Mouse (Mus musculus) myocyte (in vitro differentiated cells): Measurements from ENCODE around the gene Tada3. TPM values are rescaled to one million over a fixed set of nuclear protein-coding genes. Genes with fewer than 3 reads are reported as not detected.

Experiments
- H3K27me3 ChIP-seq: one replicate; pipeline ENCODE4 v1.6.1; 2011; ENCODE audit not compliant: control insufficient read depth, insufficient read depth, insufficient read length
- H3K36me3 ChIP-seq: one replicate; pipeline ENCODE4 v1.6.1; 2011; ENCODE audit not compliant: control insufficient read depth, insufficient read depth
- H3K4me2 ChIP-seq: one replicate; pipeline ENCODE4 v1.6.1; 2011; ENCODE audit warnings: low read depth, control low read depth
- H3K4me3 ChIP-seq: one replicate; pipeline ENCODE4 v1.5.1; 2011; ENCODE audit warnings: mild to moderate bottlenecking, control low read depth, moderate library complexity
- H3K79me2 ChIP-seq: one replicate; pipeline ENCODE4 v1.6.1; 2011; ENCODE audit not compliant: control insufficient read depth, insufficient read depth
- H3ac ChIP-seq: one replicate; pipeline ENCODE4 v1.6.1; 2011; ENCODE audit not compliant: control insufficient read depth, insufficient read length
- CEBPB ChIP-seq: IDR thresholded peaks from 2 replicates; pipeline ENCODE4 v1.6.1; 2011; ENCODE audit warnings: mild to moderate bottlenecking, moderate library complexity; ENCODE audit not compliant: poor library complexity, insufficient read depth, severe bottlenecking
- E2F4 ChIP-seq: IDR thresholded peaks from one replicate; pipeline ENCODE4 v1.6.1; 2011; ENCODE audit warnings: mild to moderate bottlenecking, control low read depth, moderate library complexity; ENCODE audit not compliant: insufficient read depth
- MAX ChIP-seq: IDR thresholded peaks from one replicate; pipeline ENCODE4 v1.6.1; 2011; ENCODE audit warnings: low read depth, mild to moderate bottlenecking, control low read depth
- MYOD1 ChIP-seq, 3 experiments: IDR thresholded peaks; one replicate each; pipeline ENCODE4 v1.6.1; 2011; ENCODE audit warnings: control low read depth in 2 of 3, low read depth in 2 of 3, mild to moderate bottlenecking in 2 of 3, moderate library complexity in 1 of 3; ENCODE audit not compliant: insufficient read length in 2 of 3, control insufficient read depth in 1 of 3
- MYOG ChIP-seq, 3 experiments: IDR thresholded peaks; one replicate each; pipeline ENCODE4 v1.6.1; 2011; ENCODE audit warnings: control low read depth in 2 of 3, low read depth in 2 of 3, mild to moderate bottlenecking in 2 of 3; ENCODE audit not compliant: insufficient read length in 2 of 3, control insufficient read depth in 1 of 3, insufficient read depth in 1 of 3
- POLR2A ChIP-seq: IDR thresholded peaks from one replicate; pipeline ENCODE4 v1.6.1; 2011; ENCODE audit warnings: low read depth, mild to moderate bottlenecking, control low read depth, moderate library complexity; ENCODE audit not compliant: insufficient read length
- POLR2AphosphoS2 ChIP-seq: IDR thresholded peaks from one replicate; pipeline ENCODE4 v1.6.1; 2011; ENCODE audit warnings: low read depth, control low read depth; ENCODE audit not compliant: insufficient read length
- REST ChIP-seq: IDR thresholded peaks from one replicate; pipeline ENCODE4 v1.6.1; 2011; ENCODE audit warnings: mild to moderate bottlenecking, control low read depth, moderate library complexity; ENCODE audit not compliant: insufficient read depth, insufficient read length
- SRF ChIP-seq: IDR thresholded peaks from one replicate; pipeline ENCODE4 v1.6.1; 2011; ENCODE audit warnings: low read depth; ENCODE audit not compliant: control insufficient read depth, insufficient read length
- TCF12 ChIP-seq: IDR thresholded peaks from one replicate; pipeline ENCODE4 v1.6.1; 2011; ENCODE audit warnings: mild to moderate bottlenecking, control low read depth; ENCODE audit not compliant: poor library complexity, insufficient read depth, severe bottlenecking
- TCF3 ChIP-seq: IDR thresholded peaks from one replicate; pipeline ENCODE4 v1.6.1; 2011; ENCODE audit warnings: low read depth, control low read depth; ENCODE audit not compliant: insufficient read length
- USF1 ChIP-seq: IDR thresholded peaks from one replicate; pipeline ENCODE4 v1.6.1; 2011; ENCODE audit warnings: low read depth, mild to moderate bottlenecking, control low read depth, moderate library complexity
- polyA plus RNA-seq: library from polyadenylated mRNA; unstranded; fragments of >200 nt; fragmentation: generic; extraction: Trizol; gene quantifications from one replicate; pipeline ENCODE4 v1.2.1, GENCODE M21; 2012; ENCODE audit warnings: missing spikeins

The Tada3 gene
- polyA plus RNA-seq, 1 experiment = 32.1 TPM

DNA sequence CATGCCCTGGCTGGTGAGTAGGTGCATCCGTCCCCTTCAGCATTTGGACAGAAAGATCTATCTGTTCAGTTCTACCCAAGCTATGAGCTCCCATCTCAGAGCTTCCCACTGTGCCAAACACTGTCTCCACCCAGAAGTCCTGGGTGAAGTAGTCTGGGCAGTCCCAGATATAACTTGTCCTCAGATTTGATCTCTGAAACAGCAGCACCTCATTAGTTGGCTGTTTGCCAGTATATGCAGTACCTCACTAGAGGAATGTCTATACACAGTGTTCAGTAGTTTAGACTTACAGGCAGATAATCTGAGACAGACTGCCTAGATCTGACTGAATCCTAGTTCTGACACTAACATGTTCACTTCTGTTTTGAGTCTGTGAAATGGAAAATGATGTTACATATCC, 48.3 kb downstream of the Tada3 start:
- H3ac ChIP-seq = no peak overlapping the region
- H3K79me2 ChIP-seq = no peaks in the 10 kb centered on the region
- no peak overlapping the region for H3K4me3 ChIP-seq
- no peak overlapping the region for H3K4me2 ChIP-seq
- H3K36me3 ChIP-seq = peaks cover 20% of the 10 kb centered on the region
- TF ChIP-seq E2F4 = no peak
- no peak for TF ChIP-seq TCF3
- no peak for TF ChIP-seq TCF12
- no peak for TF ChIP-seq REST
- no peak for TF ChIP-seq CEBPB
- no peak for TF ChIP-seq POLR2A
- TF ChIP-seq USF1 = no peak
- TF ChIP-seq SRF = no peak
- no peak for TF ChIP-seq MYOD1 (IDR thresholded peaks at IDR 0.05; ENCODE audit: control insufficient read depth in 1 of 3, insufficient read length in 2 of 3, low read depth in 2 of 3)
- TF ChIP-seq MYOG (IDR thresholded peaks at IDR 0.05; ENCODE audit: control insufficient read depth in 1 of 3, insufficient read depth in 1 of 3, insufficient read length in 2 of 3, low read depth in 2 of 3) = no peak
- TF ChIP-seq POLR2AphosphoS2 = no peak
- no peak for TF ChIP-seq MAX
- H3K27me3 ChIP-seq = no peaks in the 10 kb centered on the region

GRCm38 (mm10) chr6:113326533-113327315, 51.0 kb downstream of the Tada3 start, which contains the start of gene Ogg1:
Gene Ogg1 (plus strand): TSS chr6:113326972.
- TF ChIP-seq REST (no peak), MYOG (IDR thresholded peaks at IDR 0.05; ENCODE audit: control insufficient read depth in 1 of 3, insufficient read depth in 1 of 3, insufficient read length in 2 of 3, low read depth in 2 of 3) (no peak), MAX (no peak), TCF12 (no peak), E2F4 (peak; percentile 92), TCF3 (no peak), USF1 (no peak), CEBPB (no peak), MYOD1 (IDR thresholded peaks at IDR 0.05; ENCODE audit: control insufficient read depth in 1 of 3, insufficient read length in 2 of 3, low read depth in 2 of 3) (peak in 1 of 3 experiments; percentile 0), POLR2A (peak; percentile 94), SRF (peak; percentile 74), POLR2AphosphoS2 (peak; percentile 96)
- Histone ChIP-seq H3ac (peak within 1 kb of the TSS; percentile 49), H3K27me3 (no peaks in the 10 kb centered on the region), H3K4me2 (peak within 1 kb of the TSS; percentile 82), H3K4me3 (peak within 1 kb of the TSS; percentile 42), H3K36me3 (peaks cover 34% of the 10 kb centered on the region), H3K79me2 (no peaks in the 10 kb centered on the region)

Other genes with a start within 250 kb of the Tada3 start
- gene Lhfpl4, start 182.5 kb downstream of the Tada3 start, polyA plus RNA-seq = 0.11 TPM
- gene Mtmr14, start 140.0 kb downstream of the Tada3 start, polyA plus RNA-seq = 16.8 TPM
- 0.08 TPM for gene Cpne9, start 95.6 kb downstream of the Tada3 start, polyA plus RNA-seq
- 15.0 TPM for gene Brpf1, start 70.7 kb downstream of the Tada3 start, polyA plus RNA-seq
- gene Ogg1, start 50.9 kb downstream of the Tada3 start, polyA plus RNA-seq = 11.8 TPM
- gene Camk1, start 33.9 kb downstream of the Tada3 start, polyA plus RNA-seq = 44.5 TPM
- gene Arpc4, start 232 bp upstream of the Tada3 start, polyA plus RNA-seq = 207 TPM
- 1.9 TPM for gene Ttll3, start 11.4 kb upstream of the Tada3 start, polyA plus RNA-seq
- gene Rpusd3, start 41.5 kb upstream of the Tada3 start, polyA plus RNA-seq = 11.7 TPM
- gene Cidec, start 57.9 kb upstream of the Tada3 start, polyA plus RNA-seq = not detected
- 92.7 TPM for gene Jagn1, start 64.7 kb upstream of the Tada3 start, polyA plus RNA-seq
- gene Il17re, start 80.6 kb upstream of the Tada3 start, polyA plus RNA-seq = not detected
- gene Il17rc, start 93.5 kb upstream of the Tada3 start, polyA plus RNA-seq = 73.0 TPM
- gene Creld1, start 105.4 kb upstream of the Tada3 start, polyA plus RNA-seq = 78.2 TPM
- gene Prrt3, start 124.0 kb upstream of the Tada3 start, polyA plus RNA-seq = 0.22 TPM
- gene Emc3, start 153.8 kb upstream of the Tada3 start, polyA plus RNA-seq = 86.5 TPM
- 2.3 TPM for gene Fancd2, start 153.8 kb upstream of the Tada3 start, polyA plus RNA-seq
- gene Fancd2os, start 222.8 kb upstream of the Tada3 start, polyA plus RNA-seq = 0.04 TPM
- gene Brk1, start 226.9 kb upstream of the Tada3 start, polyA plus RNA-seq = 199 TPM
- gene Vhl, start 246.1 kb upstream of the Tada3 start, polyA plus RNA-seq = 20.6 TPM